Mouse (Mus musculus) small intestine, adult 2 months (tissue): ENCODE measurements around the gene Wwox.

Source experiments
- CTCF ChIP-seq: fragments of 200-500 bp; IDR thresholded peaks from 2 replicates; pipeline ENCODE4 v1.5.1; 2012; ENCODE audit warnings: low read depth, mild to moderate bottlenecking, control low read depth, inconsistent platforms, low read length, moderate library complexity, mixed read lengths; ENCODE audit not compliant: insufficient replicate concordance, insufficient read length; ENCODE audit errors: extremely low read depth
- POLR2A ChIP-seq: fragments of 200-500 bp; IDR thresholded peaks from 2 replicates; pipeline ENCODE4 v1.6.1; 2012; ENCODE audit warnings: low read depth, mild to moderate bottlenecking, control low read depth, inconsistent platforms, low read length, moderate library complexity

GRCm38 (mm10) chr8:115380017-115380416 lies 940.6 kb downstream of the Wwox start:
- TF ChIP-seq CTCF: no peak
- no peak for TF ChIP-seq POLR2A
